Mouse (Mus musculus) naive thymus-derived CD4-positive, alpha-beta T cell, adult 2 months (primary cell): ENCODE results near the gene Clip3.

Source experiments
- DNase-seq: peaks from one replicate; pipeline ENCODE4 v3.0.0-alpha.2; 2011; ENCODE audit warnings: low read depth

Gene Clip3

GRCm38 (mm10) chr7:30295103-30295502, 3.6 kb downstream of the Clip3 start:
- no peak for DNase-seq

- no peak for DNase-seq
Measured at GRCm38 (mm10) chr7:30296816-30297215, 5.3 kb downstream of the Clip3 start.

DNA sequence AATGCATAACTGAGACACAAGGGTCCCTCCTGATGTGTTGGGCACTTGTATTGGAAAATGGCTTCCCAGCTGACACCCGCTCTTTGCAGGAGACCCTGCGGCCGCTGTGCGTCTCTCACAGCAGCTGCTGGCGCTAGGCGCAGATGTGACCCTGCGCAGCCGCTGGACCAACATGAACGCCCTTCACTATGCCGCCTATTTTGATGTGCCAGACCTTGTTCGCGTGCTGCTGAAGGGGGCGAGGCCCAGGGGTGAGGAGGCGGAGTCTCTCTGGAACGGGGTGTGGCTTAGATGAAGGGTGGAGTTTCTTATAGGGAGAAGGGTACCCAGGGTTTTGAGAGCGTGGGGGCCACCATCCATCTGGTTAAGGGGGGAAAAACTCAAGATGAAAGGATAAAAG, 5.7 kb downstream of the Clip3 start:
- no peak for DNase-seq

GRCm38 (mm10) chr7:30300914-30301313, 9.4 kb downstream of the Clip3 start:
- DNase-seq = peak; percentile 79

GRCm38 (mm10) chr7:30306083-30306779, 14.7 kb downstream of the Clip3 start:
- DNase-seq = peak; percentile 66

GRCm38 (mm10) chr7:30308076-30309005, 16.8 kb downstream of the Clip3 start, which contains the start of gene Alkbh6:
Alkbh6 (plus strand) TSS chr7:30308717.
- peak; percentile 96 for DNase-seq

DNA sequence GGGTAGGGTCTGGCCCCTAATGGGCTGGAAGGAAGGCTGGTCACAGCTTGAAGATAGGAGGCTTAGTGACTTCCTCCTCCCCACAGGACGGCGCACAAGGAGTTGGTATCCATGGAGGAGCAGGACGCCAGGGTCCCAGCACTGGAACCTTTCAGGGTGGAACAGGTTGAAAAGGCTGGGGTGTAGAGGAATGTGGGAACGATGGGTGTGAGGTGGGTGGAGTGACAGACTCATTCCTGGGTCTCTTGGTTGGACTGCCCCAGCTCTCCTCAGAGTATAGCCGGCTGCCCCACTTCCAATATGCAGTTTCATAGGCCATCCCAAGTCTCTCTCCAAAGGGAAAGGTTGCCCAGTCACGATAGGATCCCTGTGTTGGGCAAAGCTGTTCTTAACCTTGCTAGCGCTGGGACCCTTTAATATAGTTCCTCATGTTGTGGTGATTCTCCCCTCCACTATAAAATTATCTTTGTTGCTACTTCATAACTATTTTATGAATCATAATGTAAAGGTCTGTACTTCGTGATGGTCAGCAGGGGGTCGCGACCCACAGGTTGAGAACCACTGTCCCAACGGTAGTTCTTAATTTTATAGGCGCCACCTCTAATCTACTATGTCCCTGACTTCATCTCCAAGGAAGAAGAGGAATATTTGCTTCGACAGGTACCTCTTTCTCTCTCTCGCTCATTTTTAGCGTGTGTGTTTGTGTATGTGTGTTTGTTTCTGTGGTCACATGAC, 18.0 kb downstream of the Clip3 start:
- DNase-seq = no peak

GRCm38 (mm10) chr7:30310136-30310535, 18.6 kb downstream of the Clip3 start:
- DNase-seq = no peak

DNA sequence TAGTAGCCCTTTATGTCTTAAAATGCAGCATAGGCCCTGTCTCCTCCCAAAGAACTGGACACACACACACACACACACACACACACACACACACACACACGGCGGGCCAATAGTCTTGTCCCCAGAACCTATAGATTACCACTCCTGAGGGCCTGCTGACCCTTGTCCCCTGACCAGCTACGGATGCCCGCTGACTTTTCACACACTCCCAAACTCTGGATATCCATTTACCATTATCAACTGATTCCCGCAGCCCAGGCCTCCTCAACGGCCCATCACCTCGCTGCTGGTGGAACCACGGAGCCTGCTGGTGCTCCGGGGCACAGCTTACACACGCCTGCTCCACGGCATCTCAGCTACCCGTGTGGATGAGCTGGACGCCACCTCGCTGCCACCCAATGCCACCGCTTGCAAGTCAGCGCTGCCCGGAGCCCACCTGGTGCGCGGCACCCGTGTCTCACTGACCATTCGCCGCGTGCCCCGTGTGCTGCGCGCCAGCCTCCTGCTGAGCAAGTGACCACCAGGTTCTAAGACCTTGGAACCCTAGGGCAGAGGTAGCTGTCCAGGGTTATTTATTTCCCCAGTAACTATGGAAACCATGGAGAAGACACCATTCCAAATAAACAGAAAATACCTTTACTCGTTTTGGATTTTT, 22.3 kb downstream of the Clip3 start:
- no peak for DNase-seq

GRCm38 (mm10) chr7:30314721-30315155, 23.2 kb downstream of the Clip3 start, which contains the start of gene Syne4:
Syne4 (plus strand) TSS chr7:30314807.
- DNase-seq = no peak

- no peak for DNase-seq
Measured at GRCm38 (mm10) chr7:30315559-30316529, 24.3 kb downstream of the Clip3 start.

DNA sequence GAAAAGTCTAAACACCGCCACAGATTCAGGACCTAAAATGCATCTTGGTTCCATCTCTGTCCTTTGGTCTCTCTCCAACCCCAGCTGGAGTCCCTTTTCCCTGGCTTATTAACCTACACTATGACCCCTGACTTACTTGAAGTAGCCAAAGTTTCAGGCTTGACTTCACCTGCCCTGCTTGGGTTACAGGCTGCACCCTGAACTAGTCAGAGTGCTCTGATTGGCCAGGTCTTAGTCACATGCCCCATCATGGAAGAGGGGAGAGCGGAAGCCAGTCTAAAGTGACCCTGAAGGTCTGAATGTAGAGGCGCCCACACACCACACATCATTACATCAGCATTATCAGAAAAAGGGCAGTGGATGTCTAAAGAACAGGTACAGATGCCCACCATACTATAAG, 26.6 kb downstream of the Clip3 start:
- DNase-seq = no peak

DNA sequence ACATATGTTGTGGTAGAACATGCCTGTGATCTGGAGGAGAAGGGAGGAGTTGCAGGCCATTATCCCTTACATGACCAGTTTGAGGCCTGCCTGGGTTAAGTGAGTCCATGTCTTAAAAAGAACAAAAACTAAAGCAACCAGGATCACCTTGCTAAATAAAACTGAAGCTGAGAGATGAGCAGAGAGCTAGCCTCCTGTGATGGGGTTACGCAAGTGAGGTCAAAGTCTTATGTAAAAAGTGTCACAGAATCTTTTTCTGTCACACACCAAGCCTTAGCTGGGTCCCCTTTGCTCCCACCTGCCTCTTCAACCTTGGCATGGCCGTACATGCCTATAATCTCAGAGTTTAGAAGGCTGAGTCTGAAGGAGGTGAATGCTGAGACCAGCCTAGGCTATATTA, 29.4 kb downstream of the Clip3 start:
- DNase-seq = no peak

- peak; percentile 91 for DNase-seq
Measured at GRCm38 (mm10) chr7:30321539-30322284, 30.2 kb downstream of the Clip3 start, which contains the start of gene E130208F15Rik. E130208F15Rik (plus strand) TSS chr7:30321740.

GRCm38 (mm10) chr7:30322285-30322667, 30.7 kb downstream of the Clip3 start:
- peak; percentile 96 for DNase-seq

DNA sequence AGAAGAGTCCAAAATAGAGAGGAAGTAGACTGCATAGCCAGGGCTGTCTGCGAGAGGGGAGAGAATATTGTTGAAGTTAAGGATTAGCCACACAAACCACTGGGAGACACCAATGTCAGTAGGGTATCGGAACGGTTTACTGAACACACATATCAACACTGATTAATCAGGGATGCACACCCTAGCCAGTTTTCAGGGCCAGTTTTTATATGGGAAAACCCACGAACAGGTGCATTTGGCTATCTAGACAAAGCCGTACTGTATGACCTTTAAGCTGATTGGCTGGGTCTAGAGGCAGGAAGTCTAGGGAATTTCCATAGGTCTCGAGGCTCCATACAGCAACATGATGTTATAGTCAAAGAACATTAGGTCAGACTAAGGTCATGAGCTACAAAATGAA, 31.3 kb downstream of the Clip3 start:
- peak; percentile 83 for DNase-seq

DNA sequence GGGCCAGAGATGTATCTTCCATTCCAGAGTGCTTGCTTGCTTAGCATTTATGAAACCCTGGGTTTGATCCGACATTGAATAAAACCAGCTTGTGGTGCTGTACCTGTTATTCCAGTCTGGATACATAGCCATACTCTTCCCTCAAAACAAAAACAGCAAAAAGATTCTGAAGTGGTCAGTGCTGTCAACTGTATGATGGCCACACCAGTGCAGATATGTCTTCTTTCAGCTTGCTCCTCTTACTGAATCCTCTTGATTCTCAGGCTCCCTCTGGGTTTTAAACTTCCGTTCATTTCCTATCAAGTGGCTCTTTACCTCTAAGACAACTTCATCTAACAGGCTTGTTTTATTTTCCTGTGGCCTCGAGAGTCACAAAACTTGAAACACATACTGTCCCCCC, 32.3 kb downstream of the Clip3 start, which contains the start of gene Sdhaf1:
Sdhaf1 (minus strand) TSS at position 101 of the 400 bp plus-strand sequence.
- DNase-seq = no peak

DNA sequence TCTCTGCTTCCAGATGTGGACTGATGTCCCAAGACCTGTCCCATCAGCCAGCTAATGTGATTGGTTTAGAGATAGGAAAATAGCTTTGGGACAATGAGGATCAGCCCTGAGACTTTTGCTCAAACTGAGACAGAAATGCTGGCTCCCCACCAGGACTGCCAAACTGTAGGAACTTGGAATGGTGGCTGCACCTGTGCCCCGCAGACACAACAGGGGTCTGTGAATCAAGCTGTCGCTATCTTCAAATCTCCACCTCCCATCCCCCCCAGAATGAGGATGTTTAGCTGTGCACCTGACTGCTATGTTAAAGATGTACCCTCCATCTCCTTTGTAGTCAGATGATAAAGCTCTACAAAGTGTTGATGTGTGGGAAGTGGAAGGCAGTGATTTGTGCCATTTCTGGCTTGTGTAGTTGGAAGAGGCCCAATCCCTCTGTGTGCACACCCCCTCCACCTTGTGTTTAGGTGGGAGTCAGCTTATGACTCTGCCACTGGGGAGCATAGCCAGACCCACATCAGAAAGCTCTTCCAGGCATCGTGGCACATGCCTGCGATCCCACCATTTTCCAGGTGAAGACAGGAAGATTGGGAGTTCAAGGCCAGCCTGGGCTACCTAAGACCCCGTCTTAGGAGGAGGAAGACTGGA, 32.9 kb downstream of the Clip3 start:
- DNase-seq = no peak

- DNase-seq = peak; percentile 86
Measured at GRCm38 (mm10) chr7:30325364-30325763, 33.8 kb downstream of the Clip3 start.
